Mouse (Mus musculus) limb, embryonic 10.5 days (tissue): Measurements from ENCODE around the gene Sf3b2. TPM values are rescaled to one million over a fixed set of nuclear protein-coding genes. Genes with fewer than 3 reads are reported as not detected.

ENCODE experiments used
- DNase-seq: peaks from one replicate; pipeline ENCODE4 v3.0.0-alpha.2; 2017; ENCODE audit warnings: low spot score
- H3K27ac ChIP-seq: fragments of 300-500 bp; sonication (generic); 2 replicates; pipeline ENCODE4 v1.5.1; 2016; ENCODE audit warnings: mild to moderate bottlenecking
- H3K27me3 ChIP-seq: fragments of 300-500 bp; sonication (generic); 2 replicates; pipeline ENCODE4 v1.6.1; 2016; ENCODE audit warnings: low read depth, mild to moderate bottlenecking; ENCODE audit not compliant: poor library complexity, severe bottlenecking
- H3K36me3 ChIP-seq: fragments of 300-500 bp; sonication (generic); 2 replicates; pipeline ENCODE4 v1.6.1; 2016; ENCODE audit warnings: mild to moderate bottlenecking, moderate library complexity
- H3K4me1 ChIP-seq: fragments of 300-500 bp; sonication (generic); 2 replicates; pipeline ENCODE4 v1.6.1; 2016
- H3K4me3 ChIP-seq: fragments of 300-500 bp; sonication (generic); 2 replicates; pipeline ENCODE4 v1.5.1; 2016; ENCODE audit warnings: mild to moderate bottlenecking, moderate library complexity
- H3K9me3 ChIP-seq: fragments of 300-500 bp; sonication (generic); replicated peaks from 2 replicates; pipeline ENCODE4 v1.6.1; 2016; ENCODE audit warnings: mild to moderate bottlenecking
- WGBS: fragments of 180-500 bp; shearing (Covaris S2); methylation state at CpG from one replicate; pipeline ENCODE4 v1.1.7; 2016; 5-methylcytosine and 5-hydroxymethylcytosine counted together
- polyA plus RNA-seq: library from polyadenylated mRNA; unstranded; fragments of >200 nt; fragmentation: Nextera tagmentation; extraction: Ambion mirVana; gene quantifications from 2 replicates; pipeline ENCODE4 v1.2.1, GENCODE M21; 2016

The Sf3b2 gene
- polyA plus RNA-seq, 1 experiment from 2014 or later, result 440 TPM

DNA sequence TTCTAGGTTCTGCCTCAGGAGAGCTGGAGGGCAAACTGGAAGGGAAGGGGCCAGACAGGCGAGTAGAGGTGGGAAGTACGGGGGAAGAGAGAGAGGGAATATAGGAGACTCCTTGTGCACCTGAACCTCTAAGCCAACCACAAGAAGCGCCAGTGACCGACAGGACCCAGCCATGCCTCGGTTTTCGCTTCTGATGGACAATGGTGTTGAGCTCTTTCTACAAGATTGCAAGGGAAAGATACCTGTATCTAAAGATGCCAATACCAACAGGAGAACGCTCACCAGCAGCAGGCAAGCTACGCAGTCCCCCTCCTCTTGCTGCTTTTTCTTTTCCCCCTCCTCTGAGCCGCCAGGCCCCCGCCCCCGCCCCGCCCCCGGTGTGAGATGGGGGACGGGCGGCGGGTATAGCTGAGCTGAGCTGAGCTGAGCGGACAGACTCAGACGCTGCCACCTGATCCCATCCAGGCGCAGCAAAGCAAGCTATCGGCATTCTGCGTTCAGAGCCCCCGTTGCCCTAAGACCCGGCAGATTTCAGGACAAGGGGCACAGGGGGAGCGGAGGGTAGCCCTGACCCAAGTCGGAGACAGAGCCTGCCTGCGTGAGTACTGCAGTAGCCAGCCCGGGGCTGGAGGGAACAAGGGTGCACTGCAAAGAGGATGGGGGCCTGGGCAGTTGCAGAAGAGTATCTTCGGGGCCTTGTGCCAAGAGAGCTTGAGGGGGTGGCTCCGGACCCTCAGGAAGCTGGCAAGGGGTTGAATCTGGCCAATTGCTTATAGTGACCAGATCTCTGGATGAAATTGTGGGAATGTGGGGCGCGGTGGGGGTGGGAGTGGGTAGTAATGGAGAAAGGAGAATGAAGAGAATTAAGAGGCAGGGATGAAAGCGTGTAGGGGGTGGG lies 2.9 kb upstream of the Sf3b2 start, which contains the start of gene Gal3st3:
Gal3st3 (plus strand) TSS at position 429 of the 898 bp plus-strand sequence.
- peak; percentile 77 for DNase-seq
- H3K27ac ChIP-seq, result peak within 1 kb of the TSS; percentile 85
- 8% methylated on average over 32 of the region's 32 CpGs for WGBS

DNA sequence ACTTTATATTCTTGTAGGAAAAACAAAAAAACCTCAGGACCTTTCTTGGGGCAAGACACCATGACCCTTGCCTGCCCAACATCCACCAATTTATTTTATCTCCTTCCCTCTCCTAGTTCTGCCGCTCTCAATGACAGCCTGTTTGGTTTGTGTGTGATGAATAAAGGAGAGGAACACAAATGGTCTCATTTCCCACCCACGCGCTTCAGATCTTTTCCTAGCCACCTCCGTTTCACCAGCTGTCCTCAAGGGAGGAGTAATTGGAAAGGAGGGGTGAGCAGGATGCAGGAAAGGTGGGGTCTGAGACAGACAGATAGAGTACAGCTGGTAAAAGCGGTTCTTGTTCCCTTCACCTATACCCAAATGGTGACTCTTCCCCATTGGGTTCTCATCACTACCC lies 1.4 kb upstream of the Sf3b2 start:
- Histone ChIP-seq H3K27ac (no peak overlapping the region), H3K36me3 (peaks cover 25% of the 10 kb centered on the region), H3K27me3 (peaks cover 12% of the 10 kb centered on the region; the same call in 1 of the 2 replicates), H3K4me3 (0 out of 2 replicates have a peak overlapping the region, but pooled peaks have one; percentile 92), H3K9me3 (no peaks in the 10 kb centered on the region), H3K4me1 (peaks cover 35% of the 10 kb centered on the region)
- DNase-seq, result no peak
- 49% methylated on average over 5 of the region's 5 CpGs for WGBS

More for the DNA sequence above, 2.9 kb upstream of the Sf3b2 start, which contains the start of gene Gal3st3:
- Histone ChIP-seq H3K4me1 (peaks cover 35% of the 10 kb centered on the region), H3K4me3 (peak within 1 kb of the TSS; percentile 64), H3K9me3 (no peaks in the 10 kb centered on the region), H3K27me3 (peaks cover 12% of the 10 kb centered on the region; the same call in 1 of the 2 replicates), H3K36me3 (peaks cover 10% of the 10 kb centered on the region)

DNA sequence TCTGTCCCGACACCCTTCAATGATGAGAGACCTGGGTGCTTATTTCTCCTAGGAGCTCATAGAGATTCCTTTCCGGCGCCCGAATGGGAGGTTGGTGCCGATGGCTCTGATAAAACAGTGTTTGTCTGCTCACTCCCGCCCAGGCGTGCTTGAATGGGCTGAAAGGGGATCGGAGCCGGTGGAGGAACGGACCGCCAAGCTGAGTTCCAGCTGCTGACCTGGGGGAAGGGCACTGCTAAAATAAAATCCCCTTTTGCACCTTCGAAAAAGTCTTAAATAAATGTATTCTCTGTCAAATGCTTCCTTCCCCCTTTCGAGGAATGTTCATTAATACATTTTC lies 451 bp upstream of the Sf3b2 start:
- Histone ChIP-seq H3K27me3 (peaks cover 12% of the 10 kb centered on the region; the same call in 1 of the 2 replicates), H3K27ac (peak overlapping the region; percentile 95), H3K9me3 (no peaks in the 10 kb centered on the region), H3K4me3 (peak overlapping the region; percentile 92), H3K36me3 (peaks cover 35% of the 10 kb centered on the region), H3K4me1 (peaks cover 35% of the 10 kb centered on the region)
- no peak for DNase-seq
- WGBS, result 7% methylated on average over 13 of the region's 13 CpGs

DNA sequence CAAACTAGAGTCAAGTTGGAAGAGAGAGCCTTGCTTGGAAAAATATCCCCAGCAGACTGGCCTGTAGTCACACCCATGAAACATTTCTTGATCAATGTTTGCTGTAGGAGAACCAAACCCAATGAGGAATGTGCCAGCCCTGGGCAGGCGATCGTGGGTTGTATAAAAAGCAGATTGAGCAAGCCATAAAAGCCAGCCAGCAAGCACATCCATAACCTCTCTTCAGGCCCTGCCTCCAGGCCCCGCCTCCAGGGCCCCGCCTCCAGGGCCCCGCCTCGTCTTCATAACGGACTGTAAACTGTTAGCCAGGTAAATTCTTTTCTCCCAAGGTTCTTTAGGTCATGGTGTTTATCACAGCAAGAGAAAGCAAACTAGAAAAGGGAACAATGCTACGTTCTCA lies 16.9 kb downstream of the Sf3b2 start:
- no peaks in the 10 kb centered on the region for H3K9me3 ChIP-seq
- no peak overlapping the region for H3K27ac ChIP-seq
- peaks cover 15% of the 10 kb centered on the region for H3K4me1 ChIP-seq
- 83% methylated on average over 8 of the region's 8 CpGs for WGBS
- no peak for DNase-seq
- peaks cover 96% of the 10 kb centered on the region for H3K36me3 ChIP-seq
- H3K4me3 ChIP-seq, result no peak overlapping the region
- no peaks in the 10 kb centered on the region for H3K27me3 ChIP-seq

DNA sequence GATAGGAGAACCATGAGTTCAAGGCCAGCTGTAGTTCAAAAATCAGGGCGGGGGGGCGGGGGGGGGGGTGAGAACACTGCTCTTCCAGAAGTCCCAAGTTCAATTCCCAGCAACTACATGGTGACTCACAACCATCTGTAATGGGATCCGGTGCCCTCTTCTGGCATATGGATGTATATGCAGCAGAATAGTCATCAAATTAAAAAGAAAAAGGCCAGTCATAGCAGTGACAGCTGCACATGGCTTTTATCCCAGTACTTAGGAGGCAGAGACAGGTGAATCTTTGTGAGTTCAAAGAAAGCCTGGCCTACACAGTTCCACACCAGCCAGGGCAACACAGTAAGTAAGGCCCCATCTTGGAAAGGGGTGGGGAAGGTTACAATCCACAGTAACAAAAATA lies 18.1 kb downstream of the Sf3b2 start:
- H3K27me3 ChIP-seq, result no peaks in the 10 kb centered on the region
- no peak for DNase-seq
- whole genome bisulfite sequencing, result 87% methylated on average over 3 of the region's 3 CpGs
- H3K4me1 ChIP-seq, result peaks cover 22% of the 10 kb centered on the region
- H3K27ac ChIP-seq, result no peak overlapping the region
- no peaks in the 10 kb centered on the region for H3K9me3 ChIP-seq
- no peak overlapping the region for H3K4me3 ChIP-seq
- H3K36me3 ChIP-seq, result peaks cover 83% of the 10 kb centered on the region

DNA sequence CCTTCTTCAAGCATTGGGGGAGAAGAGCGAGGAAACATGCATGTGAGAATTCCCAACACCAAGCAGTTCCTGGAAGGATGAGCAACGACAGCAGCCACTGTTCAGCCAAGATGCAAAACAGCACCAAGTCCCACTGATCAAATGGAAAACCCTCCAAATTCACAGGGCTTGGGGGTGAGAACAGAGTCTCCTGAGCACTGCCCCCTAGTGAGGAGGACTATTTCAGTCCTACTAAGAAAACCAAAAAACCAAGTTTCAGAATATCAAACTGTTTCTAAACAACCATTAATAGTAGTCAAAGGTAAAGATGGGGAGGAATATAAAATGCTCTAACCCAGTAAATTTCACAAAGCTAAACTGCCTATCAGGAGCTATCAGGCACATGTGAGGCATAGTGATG lies 18.7 kb downstream of the Sf3b2 start:
- 93% methylated on average over 2 of the region's 2 CpGs for WGBS
- H3K36me3 ChIP-seq, result peaks cover 77% of the 10 kb centered on the region

DNA sequence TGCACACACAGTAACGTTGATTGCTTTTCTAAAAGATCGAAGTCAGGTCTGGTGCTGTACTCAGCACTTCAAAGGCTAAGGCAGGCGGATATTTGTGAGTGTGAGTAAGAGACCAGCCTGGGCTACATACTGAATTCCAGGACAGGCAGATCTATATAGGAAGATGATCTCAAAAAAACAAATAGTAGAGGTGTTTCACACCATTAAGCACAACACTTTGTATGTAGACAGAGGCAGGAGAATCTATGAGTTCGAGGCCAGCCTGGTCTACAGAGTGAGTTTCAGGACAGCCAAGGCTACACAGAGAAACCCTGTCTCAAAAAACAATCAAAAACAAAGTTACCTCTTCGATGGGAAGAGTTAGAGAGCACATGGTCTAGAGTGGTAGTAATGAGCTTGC lies 19.5 kb downstream of the Sf3b2 start:
- 92% methylated on average over 5 of the region's 5 CpGs for WGBS
- Histone ChIP-seq H3K9me3 (no peaks in the 10 kb centered on the region), H3K4me3 (no peak overlapping the region), H3K4me1 (peaks cover 31% of the 10 kb centered on the region), H3K27ac (no peak overlapping the region), H3K36me3 (peaks cover 69% of the 10 kb centered on the region), H3K27me3 (no peaks in the 10 kb centered on the region)
- no peak for DNase-seq

More for the DNA sequence above, 18.7 kb downstream of the Sf3b2 start:
- Histone ChIP-seq H3K4me1 (peaks cover 28% of the 10 kb centered on the region), H3K27me3 (no peaks in the 10 kb centered on the region), H3K4me3 (no peak overlapping the region), H3K9me3 (no peaks in the 10 kb centered on the region), H3K27ac (no peak overlapping the region)
- no peak for DNase-seq

DNA sequence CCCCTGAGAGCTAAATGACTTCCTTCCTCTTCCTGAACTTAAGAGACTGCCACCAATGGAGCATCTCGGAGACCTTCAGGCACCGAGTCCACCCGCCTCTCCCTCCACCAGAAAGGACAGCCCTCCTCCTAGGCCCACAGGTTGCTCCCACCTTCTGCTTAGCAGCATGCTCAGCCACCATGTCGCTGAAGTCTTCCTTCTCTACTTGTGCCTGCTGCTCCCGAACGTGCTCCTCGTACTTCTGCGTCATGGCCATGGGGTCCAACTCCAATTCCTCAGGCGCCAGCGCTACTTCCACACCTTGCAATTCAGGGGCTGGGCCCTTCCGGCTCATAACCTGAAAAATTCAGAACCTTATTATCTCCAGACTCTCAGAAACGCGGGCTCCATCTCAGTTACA lies 20.6 kb downstream of the Sf3b2 start:
- peaks cover 34% of the 10 kb centered on the region for H3K4me1 ChIP-seq
- no peak overlapping the region for H3K27ac ChIP-seq
- 89% methylated on average over 13 of the region's 13 CpGs for WGBS
- H3K4me3 ChIP-seq, result no peak overlapping the region
- no peaks in the 10 kb centered on the region for H3K27me3 ChIP-seq
- DNase-seq, result no peak
- no peaks in the 10 kb centered on the region for H3K9me3 ChIP-seq
- H3K36me3 ChIP-seq, result peaks cover 60% of the 10 kb centered on the region

DNA sequence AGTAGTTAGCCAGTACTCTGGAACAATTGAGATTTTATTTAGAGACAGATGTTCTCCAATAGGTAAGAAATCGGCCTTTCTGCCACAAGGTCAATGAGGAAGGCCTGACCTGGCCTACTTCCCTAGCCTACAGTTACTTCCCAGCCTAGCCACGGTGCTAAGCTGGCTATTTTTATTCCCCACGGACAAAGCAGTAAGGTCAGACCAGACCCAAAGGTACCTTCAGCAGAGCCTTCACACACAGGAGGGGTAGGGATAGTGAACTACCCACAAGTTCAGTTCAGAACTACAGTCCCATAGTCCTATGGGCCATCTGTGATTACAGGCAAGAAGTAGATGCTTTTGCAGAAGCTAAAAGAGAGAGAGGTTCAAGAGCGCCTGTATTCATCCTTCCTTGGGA lies 21.3 kb downstream of the Sf3b2 start:
- 79% methylated on average over 4 of the region's 4 CpGs for WGBS
- peaks cover 34% of the 10 kb centered on the region for H3K4me1 ChIP-seq
- peaks cover 52% of the 10 kb centered on the region for H3K36me3 ChIP-seq
- no peaks in the 10 kb centered on the region for H3K27me3 ChIP-seq
- peak overlapping the region; percentile 94 for H3K27ac ChIP-seq
- peak overlapping the region; percentile 87 for H3K4me3 ChIP-seq
- DNase-seq, result no peak
- H3K9me3 ChIP-seq, result no peaks in the 10 kb centered on the region

DNA sequence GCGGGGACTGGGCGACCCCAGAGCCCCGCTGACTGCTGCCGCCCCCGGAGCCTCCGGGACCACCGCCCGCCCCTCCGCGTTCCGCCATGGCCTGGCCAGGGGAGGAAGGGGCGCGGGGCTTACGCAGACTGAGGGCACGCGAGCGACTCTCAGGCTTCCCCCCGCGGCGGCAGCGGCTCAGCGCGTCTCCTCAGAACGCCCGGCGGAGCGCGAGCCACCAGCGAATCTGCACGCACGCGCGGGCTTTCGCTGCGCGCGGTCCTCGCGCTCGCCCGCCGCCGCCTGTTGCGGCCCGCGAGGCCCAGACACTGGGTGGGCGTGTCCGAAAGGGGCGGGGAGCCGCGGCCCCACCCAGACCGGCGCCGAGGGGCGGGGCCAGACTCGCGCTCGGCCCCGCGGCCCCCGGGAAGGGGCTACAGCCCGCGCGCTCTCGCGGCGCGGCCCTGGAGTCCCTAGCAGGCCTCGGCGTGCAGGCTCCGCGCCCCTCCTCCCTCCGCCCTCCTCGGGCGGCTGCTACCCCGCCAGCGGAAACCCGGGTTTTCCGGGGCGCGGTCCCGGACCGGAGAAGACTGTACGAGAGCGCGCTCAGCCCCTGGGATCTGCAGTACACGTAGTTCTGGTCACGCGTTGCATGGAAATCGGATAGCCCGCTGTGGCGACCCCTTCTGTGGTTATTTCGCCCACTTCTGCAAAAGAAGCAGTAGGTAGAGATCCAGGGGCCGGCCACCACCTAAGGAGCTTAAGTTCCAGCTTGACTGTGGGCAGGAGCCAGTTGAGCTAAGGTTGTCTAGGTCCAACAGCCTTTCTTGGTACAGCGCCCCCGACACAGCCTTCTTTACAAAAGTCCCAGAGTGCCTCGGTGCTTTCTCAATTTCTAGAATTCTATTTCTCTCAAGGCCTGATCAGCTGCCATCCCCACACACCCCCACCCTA lies 22.2 kb downstream of the Sf3b2 start, which contains the start of gene Pacs1:
Pacs1 (minus strand) TSS at position 319 of the 933 bp plus-strand sequence.
- no peaks in the 10 kb centered on the region for H3K9me3 ChIP-seq
- DNase-seq, result peak; percentile 94
- peak within 1 kb of the TSS; percentile 87 for H3K4me3 ChIP-seq
- no peaks in the 10 kb centered on the region for H3K27me3 ChIP-seq
- peaks cover 34% of the 10 kb centered on the region for H3K4me1 ChIP-seq
- H3K27ac ChIP-seq, result peak within 1 kb of the TSS; percentile 94
- peaks cover 44% of the 10 kb centered on the region for H3K36me3 ChIP-seq
- 1% methylated on average over 89 of the region's 97 CpGs for WGBS

DNA sequence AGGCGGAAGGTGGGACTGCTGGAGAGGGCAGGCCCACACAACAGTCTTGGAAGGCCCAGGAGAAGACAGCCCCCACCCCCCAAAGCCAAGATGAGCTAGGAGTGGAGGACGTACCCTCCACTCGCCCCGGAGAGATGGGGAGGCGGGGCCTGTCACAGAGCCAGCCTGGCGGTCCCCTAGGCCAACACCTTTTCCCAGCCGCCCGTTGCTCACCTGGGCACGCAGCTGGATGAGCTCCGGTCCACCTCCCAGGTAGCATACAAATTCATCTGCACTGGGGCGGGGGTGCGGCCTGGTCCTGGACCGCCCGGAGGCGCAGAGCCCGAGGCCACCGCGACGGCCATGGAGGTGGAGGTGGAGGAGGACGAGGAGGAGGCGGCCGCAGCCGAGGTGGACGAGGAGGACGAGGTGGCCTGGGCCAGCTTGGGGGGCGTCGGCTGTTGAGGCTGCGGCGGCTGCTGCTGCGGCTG lies 22.9 kb downstream of the Sf3b2 start:
- Histone ChIP-seq H3K27ac (peak overlapping the region; percentile 94), H3K36me3 (peaks cover 38% of the 10 kb centered on the region)
- 1% methylated on average over 28 of the region's 30 CpGs for WGBS

DNA sequence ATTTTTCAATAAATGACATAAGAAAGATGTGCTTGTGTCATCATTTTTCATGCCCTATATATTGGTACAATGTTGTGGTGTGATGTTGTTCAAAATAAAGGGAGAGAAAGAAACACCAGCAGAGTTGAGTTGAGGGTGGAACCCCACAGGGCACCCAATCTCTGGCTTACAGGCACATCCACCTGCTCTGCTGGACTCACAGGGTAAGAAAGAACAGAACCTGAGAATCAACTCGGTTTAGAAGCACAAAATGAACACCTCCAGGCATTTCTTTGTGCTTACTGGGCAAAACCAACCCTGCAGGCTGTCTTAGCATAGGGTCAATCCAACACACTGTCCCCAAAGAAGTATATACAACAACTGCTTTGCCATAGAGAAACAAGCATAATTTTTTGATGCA lies 23.8 kb downstream of the Sf3b2 start:
- no peaks in the 10 kb centered on the region for H3K9me3 ChIP-seq
- peaks cover 34% of the 10 kb centered on the region for H3K36me3 ChIP-seq
- no peak for DNase-seq
- peak overlapping the region; percentile 87; the same call in 1 of the 2 replicates for H3K4me3 ChIP-seq
- no peak overlapping the region for H3K27ac ChIP-seq
- no peaks in the 10 kb centered on the region for H3K27me3 ChIP-seq
- WGBS, result 61% methylated on average over 1 of the region's 1 CpGs
- peaks cover 34% of the 10 kb centered on the region for H3K4me1 ChIP-seq

More for the DNA sequence above, 22.9 kb downstream of the Sf3b2 start:
- peak; percentile 70 for DNase-seq
- Histone ChIP-seq H3K9me3 (no peaks in the 10 kb centered on the region), H3K27me3 (no peaks in the 10 kb centered on the region), H3K4me1 (peaks cover 34% of the 10 kb centered on the region), H3K4me3 (peak overlapping the region; percentile 87)
